Mouse (Mus musculus) small intestine, adult 10 weeks (tissue): ENCODE measurements around the gene Cyp2b23. TPM values are rescaled to one million over a fixed set of nuclear protein-coding genes. Genes with fewer than 3 reads are reported as not detected.

ENCODE experiments used
- polyA plus RNA-seq: library from polyadenylated mRNA; stranded (reverse); fragments of 350-450 nt; fragmentation: Illumina TruSeq; extraction: RNeasy Lipid Tissue Mini Kit (QIAGEN cat#74804); gene quantifications from one replicate; pipeline ENCODE4 v1.2.3, GENCODE M21; 2014; ENCODE audit warnings: low replicate concordance

The Cyp2b23 gene
- polyA plus RNA-seq: not detected

GRCm38 (mm10) chr7:26686337-26686736 lies at the start of gene Cyp2b23:
Gene Cyp2b23 (minus strand): TSS chr7:26686437.

DNA sequence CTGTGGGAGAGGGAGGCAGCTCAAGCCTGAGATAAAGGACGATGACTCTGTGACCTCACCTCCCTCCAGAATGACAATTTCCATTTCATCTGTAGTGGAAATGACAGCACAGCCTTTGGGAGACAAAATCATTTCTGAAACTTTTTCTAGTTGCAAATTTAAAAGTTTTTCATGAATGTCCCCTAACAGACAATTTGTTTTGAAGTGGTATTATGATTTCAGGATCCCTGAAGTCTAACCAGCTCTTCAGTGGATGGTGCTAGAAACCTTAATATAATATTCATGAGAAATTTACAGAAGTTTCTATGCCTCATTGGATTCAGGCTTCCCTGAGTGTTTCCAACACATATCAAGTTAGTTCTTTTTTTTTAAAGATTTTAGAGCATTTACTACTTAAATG lies 67.9 kb downstream of the Cyp2b23 start, which contains the start of gene Vmn1r185:
Gene Vmn1r185 (minus strand): TSS at position 101 of the 400 bp plus-strand sequence.

Other genes with a start within 250 kb of the Cyp2b23 start
- not detected for gene Nlrp9a, start 151.4 kb downstream of the Cyp2b23 start, polyA plus RNA-seq
- gene Vmn1r185, start 68.0 kb downstream of the Cyp2b23 start, polyA plus RNA-seq: not detected
- not detected for gene Cyp2b19, start 70.7 kb upstream of the Cyp2b23 start, polyA plus RNA-seq
- not detected for gene Cyp2g1, start 122.5 kb upstream of the Cyp2b23 start, polyA plus RNA-seq
- gene Cyp2a5, start 148.9 kb upstream of the Cyp2b23 start, polyA plus RNA-seq: 1.5 TPM